Mouse (Mus musculus) gastrocnemius, adult 18-20 months (tissue): ENCODE measurements at regions not wholly inside any gene's neighbourhood (a gene's known extent, or its start where the extent isn't known, plus 50 kb on each side); places are given as distances from the start of the nearest gene placed in this dataset.

ENCODE experiments used
- DNase-seq: peaks from one replicate; pipeline ENCODE4 v3.0.0; 2021; ENCODE audit warnings: low spot score

DNA sequence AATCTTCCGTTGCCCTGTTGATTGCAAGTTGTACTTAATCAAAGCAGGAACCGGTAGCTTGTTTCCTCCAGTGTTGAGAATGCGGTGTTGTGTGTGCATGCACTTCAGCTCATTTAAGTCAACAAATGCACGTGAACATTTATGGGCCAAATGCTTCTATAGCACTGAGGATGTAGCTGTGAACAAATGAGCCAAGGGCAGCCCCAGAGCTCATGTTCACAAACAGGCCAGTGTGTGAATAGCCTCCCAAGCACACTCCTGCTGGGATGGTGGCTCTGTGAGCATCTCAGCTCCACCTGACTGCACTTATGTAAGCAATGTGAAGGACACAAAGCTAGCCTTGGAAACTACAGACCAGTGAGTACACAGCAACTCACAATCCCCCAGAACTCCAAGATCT is 183.9 kb upstream of the Sox2 start:
- DNase-seq, result no peak

DNA sequence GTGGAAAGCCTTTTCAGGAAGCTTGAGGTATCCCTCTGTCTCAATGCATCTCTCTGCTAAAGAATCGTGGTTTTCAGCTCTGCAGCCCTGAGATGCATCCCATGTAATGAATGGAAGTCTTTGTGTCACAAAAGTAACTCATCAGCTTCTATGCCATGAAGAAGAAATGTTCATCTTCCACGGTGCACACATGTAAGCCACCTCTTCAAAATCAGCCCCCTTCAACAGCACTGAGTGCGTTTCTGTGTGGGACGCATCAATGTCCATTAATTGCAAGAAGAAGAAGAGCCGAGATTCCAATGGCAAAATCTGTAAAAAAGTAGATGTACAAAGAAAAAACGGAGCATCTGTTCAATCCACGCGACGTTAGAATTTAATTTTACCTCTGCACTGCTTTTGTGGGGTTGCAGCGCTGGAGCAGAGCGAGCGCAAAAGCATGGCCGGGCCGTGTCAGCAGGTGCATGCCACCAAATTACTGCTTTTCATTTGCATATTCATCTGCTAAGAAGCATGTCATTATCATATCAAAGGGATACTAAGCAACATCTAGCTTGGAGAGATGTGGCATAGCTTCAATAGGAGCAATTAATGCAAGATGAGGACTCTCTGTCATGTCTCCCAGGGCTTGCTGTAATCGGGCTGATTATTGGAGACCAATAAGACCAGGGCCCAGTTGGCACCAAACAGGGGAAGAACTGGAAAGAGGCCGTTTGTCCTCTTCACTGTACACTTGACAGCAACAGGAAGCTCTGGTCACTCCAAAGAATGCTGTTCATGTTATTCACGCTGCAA is 185.0 kb upstream of the Sox2 start:
- no peak for DNase-seq

DNA sequence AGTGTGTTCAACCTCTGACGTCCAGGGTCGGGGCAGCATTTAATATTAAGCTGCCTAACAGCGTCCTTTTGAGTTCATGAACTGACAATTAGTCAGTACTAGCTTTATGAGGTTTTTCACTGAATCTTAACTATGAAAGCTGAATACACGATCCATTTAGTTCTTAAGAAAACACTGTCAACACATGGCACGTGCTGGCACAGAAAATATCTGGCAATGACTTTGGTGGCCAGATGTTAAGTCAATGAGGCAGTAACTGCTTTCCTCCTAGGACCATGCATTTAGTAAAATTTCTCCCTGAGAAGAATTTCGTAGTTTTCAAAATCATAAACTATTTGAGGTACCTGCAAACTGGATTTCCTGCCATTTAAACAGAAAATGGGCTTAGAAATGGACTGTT is 191.4 kb upstream of the Sox2 start:
- DNase-seq, result no peak

DNA sequence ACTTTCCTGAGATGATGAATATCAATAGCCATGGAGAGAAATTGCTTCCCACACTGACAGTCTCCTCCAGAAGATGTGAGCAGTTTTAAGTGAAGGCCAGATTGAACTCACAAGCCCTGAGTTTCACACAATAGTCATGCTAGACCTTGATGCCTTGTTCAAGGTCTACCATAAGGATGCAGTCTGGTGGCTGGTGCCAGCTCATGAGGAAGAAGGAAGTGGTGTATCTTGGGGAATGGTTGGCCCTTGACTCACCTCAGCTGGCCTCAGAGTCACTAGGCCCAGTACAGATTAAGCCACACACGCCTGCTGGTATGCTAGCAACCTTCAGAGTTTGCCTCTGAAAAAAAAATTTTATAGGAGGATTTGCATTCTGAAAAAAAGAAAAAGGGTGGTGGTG is 192.4 kb upstream of the Sox2 start:
- no peak for DNase-seq

DNA sequence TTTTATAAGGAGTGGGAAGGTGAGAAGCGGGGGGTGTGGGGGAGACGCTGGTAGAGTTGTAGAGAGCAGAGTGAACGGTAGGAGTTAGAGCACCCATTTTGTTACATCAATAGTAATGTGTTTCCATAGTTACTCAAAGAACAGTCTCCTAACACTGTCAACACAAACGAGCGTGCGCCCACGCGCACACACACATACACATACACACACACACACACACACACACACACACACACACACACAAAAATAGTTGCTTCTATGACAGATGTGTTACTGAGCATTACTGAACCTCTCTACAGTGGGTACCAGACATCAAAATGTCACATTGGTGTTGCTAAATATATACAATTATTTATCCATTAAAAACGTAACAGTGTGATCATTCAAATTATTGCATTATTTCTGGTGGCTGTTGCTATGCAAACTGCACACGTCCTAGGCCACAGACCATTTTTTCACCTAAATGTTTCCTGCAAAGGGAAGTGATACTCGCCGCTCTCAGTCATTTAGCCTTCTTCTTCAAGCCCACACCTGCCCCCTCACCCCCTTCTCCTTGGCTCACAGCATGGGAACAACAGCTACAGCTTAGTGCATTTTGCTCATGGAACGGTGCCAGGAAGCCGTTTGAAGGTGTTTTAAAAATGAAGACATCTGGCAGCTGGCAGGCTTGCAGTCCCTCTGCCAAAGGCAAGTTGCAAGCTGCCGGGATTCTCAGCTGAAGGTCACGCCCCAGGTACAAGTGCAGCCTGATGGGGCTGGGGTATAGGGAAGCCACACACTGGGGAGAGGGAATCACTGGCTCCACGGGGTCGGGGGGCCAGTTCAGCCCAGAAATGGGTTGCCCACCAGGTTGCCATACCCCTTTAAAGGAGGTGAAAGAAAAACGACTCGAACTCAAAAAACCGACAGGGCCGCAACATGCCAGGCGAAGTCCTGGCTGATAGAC is 193.4 kb upstream of the Sox2 start:
- no peak for DNase-seq

DNA sequence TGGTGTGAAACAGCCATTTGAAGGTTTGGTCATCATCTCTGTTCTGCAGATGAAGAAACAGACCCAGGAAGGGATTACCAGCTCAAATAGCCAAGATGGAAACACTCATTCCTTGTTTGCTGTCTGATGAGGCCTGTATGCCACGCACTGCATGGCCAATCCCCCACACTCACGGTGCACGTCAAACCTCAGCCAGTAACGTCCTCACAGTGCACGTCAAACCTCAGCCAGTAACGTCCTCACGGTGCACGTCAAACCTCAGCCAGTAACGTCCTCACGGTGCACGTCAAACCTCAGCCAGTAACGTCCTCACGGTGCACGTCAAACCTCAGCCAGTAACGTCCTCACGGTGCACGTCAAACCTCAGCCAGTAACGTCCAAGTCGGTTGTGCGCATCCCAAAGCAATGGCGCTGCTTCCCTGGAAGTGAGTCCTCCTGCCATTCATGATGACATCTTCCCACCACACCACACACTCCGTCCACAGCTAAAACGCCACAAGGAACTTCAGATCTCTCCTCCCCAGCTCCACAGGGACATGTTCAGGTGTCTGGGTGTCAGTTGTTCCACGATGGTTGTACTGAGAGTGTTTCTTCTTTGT is 196.1 kb upstream of the Sox2 start:
- DNase-seq, result no peak

DNA sequence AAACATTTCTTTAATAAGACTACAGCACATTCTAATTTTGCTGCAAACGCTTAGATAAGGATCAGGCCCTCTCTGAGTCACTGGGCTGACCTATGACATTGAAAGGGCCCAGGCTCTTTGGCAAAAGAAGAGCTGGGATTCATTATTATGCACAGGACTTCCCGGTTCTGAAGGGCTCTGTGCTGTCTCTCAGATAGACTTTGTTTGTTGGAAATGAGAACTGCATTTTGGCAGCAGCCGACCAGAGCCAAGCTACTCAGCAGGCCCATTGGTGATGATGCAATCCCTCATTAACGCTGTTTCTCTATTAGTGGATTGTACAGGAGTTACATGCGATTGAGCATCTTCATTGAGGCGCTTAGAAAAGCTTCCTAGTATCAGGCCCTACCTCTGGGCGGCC is 204.9 kb upstream of the Sox2 start:
- peak; percentile 3 for DNase-seq

DNA sequence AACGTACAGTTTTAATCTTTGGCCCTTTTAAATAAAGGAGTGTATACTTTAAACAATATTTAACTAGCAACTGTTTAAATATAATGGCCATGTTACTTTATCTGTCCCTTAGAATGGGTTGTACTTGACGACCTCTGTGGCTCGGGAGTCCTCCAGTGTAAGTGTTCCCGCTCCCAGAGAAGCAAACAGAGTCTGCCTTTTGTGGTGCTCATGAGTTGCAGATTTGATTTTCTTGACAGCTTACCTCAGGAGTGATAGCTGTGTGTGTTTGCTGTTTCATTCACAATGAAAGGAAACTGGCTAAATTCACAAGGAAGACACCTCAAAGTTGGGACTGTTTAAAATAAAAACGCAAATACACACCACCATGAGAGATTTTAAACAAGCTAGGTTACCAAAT is 205.4 kb upstream of the Sox2 start:
- no peak for DNase-seq

DNA sequence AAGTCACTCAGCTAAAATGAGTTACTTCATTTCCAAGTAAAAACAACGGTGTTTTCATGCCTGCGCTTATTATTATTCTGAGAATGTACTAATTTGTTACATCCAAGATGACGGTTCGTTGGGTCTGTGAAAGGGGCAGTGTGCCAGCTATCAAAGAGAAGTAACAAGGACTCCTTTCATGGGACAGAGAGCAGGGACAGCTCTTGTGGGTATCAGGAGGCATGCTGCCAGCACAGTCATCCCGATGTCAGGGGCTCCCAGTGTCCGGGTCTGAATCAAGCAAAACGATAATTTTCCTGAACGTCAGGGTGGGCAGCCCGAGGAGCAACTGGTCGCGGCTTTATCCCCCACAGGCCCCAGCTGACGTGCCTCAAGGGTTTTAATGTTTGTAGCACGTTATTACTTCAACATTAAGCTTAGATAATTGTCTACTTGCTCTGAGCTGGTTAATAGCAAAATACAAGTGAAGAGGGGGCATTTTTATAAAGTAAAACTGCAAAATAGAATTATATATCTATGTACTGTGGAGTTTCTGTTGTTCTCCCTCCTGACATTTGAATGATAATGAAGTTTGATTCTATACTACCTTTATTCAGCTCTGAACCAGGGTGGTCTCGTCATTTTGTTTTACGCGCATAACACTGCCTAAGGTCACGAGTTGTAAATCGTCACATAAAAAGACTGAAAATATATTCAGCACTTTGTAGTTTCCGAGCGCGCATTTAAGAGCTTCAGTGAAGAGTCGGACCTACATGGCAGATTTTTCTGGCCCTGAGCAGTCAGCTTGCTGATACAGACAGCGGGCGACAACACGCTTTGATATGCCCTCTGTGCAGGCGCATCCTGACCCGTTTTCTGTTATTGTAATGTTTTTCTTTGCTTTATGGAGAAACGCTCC is 206.2 kb upstream of the Sox2 start:
- no peak for DNase-seq

DNA sequence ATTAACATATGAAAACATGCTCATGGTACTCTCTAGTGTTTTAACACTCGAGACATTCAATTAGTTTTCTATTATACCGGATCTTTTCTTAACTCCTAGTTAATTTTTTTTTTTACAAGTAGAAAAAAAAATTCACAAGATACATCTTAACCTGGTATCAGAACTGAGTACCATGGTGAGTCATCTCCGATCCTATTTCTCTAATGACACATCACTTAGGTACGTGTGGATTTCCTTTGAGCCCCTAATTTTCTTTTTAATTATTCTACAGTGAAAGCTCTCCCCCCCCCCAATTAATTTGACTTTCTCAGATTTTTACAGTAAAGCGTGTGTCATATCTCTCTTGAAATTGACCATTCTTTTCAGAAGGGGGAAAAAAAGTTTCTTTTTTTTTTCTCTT is 206.9 kb upstream of the Sox2 start:
- DNase-seq, result no peak

DNA sequence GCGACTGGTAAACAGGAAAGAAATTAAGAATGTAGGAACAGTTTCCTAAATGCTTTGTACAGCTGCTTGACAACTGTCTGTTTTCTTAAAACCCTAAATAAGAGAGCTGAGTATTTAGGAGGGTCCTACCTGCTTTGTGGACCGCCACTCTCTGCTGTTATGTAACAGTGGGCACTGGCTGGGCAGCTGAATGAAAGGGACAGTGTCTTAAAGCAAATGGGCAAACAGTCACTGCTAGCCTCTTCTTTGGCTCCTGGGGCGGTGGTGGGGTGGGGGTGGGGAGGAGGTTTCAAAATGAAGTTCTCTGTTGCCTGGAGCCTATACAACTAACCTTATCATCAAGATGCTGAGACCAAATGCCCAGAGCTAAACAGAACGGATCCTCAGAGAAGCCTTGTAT is 208.4 kb upstream of the Sox2 start:
- DNase-seq, result no peak

DNA sequence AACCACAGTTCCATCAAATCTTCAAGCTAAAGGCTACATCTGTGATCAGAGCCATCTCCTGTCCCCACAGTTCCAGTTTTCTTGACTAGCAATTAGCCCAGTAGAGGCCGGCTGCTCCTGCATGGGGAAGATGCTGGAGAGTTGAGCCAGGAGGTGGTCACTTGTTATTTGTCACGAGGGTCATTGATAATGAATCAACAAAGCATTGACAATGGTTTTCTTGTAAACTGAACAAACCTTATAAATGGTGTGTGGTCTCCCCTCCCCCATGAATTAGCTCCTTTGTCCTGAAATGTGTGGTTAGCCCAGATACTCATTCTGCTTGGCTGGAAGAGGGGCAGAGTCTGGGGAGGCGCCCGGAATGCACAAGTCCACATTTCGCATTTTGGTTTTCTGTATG is 208.9 kb upstream of the Sox2 start:
- DNase-seq, result no peak

DNA sequence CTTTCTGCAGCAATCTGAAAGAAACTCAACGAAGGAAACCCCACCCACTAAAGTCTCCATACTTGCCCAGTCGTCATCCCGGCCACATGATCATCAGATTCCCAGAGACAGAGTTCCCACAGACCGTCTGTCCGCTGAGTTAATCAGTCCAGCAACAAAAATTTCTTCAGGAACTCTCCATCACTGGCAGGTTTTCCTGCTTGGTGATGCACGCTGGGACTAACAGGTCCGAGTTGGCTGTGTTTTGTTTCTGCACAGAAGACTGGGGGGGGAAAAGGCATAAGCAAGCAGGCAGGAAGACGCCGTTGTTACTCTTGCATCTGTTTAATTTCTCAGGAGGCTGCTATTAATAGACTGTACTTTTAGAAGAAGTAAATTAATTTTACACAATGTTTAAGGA is 215.3 kb upstream of the Sox2 start:
- DNase-seq, result no peak

DNA sequence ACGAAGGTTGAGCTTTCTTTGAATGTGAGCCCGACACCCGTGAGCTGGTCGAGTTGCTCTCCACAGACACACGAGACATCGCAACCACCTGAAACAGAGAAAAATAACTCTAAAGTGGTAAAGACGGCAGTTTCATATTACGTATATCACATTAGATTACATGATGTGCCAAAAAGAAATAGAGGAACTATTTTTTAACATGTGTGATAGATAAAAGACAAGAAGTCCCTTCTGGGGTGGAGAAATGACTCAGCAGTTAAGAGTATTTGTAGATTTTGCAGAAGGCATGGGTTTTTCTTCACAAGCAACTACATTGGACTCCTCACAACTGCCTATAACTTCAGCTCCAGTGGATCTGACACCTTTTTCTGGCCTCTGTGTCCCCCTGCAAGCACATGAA is 222.2 kb upstream of the Sox2 start:
- no peak for DNase-seq

DNA sequence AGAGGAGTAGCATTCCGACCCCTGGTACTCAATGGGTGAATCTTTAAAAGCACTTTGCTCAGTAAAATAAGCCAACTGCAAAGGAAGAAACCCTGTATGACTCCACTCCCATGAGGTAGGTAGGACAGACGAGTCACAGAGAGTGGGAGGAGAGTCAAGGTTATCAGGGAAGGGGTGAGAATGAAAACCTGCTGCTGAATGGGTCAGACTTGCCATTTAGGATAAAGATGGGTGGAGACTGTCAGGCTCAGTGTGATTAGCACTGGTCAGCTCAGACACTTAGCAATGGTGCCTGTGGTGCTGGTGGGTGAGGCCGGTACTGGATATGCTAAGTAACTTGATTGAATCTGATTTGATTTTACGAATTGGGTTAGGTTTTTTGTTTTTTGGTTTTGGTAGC is 222.7 kb upstream of the Sox2 start:
- DNase-seq, result no peak

DNA sequence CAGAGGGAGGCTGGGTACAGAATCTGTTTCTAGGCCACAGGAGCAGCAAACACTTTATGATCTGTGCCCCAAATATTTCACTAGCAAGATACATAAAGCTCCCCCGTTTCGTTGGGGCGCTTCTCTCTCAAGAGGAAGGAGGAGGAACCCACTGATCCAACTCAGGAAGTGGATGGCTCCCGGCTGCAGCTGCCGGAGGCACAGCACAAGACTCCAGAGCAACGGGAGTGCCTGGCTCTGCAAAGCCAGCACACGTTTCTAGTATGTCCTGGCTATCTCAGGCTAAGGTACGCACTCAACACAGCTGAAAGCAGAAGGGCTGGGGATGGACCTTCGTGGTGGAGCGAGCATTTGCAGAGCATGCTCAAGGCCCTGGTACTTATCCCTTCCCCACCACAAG is 223.2 kb upstream of the Sox2 start:
- DNase-seq, result no peak

DNA sequence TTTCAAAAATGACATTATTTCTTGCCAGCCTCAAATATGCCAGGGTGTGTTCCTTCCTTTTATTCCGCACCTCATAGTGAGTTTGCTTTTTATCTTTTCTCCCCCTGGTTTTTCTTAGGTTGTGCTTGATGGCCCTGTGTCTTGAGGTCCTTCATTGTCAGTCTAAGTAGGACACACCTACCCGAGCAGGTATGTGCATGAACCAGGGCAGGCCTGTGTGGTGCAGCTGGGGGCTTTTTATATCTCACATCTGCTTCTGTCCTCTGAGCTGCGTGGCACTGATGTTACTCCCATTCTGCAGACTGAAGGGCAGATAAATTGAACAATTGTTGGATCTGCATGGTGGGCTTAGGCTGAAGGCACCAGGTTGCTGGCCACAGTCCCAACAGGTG is 238.3 kb upstream of the Sox2 start:
- no peak for DNase-seq

DNA sequence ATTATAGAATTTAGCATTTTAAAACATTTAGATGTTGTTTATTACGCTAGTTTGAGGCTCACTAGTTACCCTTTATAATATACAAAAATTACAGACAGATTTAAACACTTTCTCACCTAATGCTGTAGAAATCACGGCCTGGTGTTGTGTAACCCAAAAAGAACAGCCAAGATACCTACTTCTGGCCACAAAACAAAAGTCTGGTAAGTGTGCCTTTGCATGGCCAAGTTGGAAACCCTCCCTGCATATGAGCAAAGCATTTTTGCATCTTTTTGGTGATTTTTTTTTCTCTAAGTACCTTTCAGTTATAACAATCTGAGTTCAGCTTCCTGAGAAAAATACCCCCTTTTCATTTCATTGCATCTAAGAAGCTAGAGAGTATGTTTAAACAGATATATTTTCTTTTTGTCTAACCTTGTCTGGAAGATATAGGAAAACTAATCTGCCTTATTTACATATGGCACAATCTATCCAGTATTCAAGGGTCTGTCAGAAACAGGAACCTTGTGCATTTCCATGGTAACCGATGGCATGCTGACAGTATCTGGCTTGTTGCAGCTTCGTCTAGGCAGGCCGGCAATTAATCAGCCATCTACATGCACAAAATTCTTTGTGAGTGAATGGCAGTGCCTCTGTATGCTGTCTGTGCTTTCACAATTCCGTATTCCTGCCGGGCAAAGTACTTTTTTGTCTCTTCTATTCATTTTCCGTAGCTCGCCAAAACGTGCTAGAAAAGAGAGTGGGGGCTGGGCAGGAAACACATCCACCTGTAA is 238.9 kb upstream of the Sox2 start:
- DNase-seq, result no peak

DNA sequence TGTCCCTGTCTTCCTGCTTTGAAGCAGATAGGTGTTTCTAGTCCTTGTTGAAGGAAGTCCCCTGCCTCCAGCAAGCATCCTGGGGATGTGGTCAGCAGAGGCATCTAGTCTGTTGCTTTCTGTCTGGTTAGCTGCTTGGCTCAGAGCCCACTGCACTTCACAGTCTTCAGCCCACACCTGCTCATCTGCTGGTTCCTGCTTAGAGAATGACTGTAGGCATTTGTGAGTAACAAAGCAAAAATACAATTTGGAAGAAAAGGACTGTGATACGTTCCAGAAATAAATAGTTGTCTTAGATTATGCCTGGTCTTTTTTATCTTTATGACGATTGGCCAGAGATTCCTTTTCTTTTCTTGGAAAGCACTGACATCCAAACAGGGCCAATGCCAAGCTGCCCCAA is 246.6 kb upstream of the Sox2 start:
- no peak for DNase-seq

DNA sequence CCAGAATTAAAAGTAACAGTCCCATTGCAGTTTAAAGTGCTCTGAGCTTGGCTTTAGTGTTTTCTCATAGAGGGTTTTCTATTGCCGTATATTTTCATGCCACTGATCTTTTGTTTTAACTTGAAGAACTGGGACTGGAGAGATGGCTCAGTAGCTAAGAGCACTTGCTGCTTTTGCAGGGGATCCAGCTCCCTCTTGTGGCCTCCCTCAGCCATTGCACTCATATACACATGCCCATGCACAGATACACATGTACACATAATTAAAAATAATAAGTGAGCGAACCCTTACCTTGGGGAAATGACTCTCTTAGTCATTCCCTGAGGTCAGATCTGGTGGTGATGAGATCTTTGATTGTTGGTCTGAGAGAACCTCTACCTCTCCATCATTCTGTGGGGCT is 258.9 kb upstream of the Sox2 start:
- no peak for DNase-seq
